Mouse (Mus musculus) adrenal gland, adult 18-20 months (tissue): Measurements from ENCODE around the gene Hoxc5. TPM values are rescaled to one million over a fixed set of nuclear protein-coding genes. Genes with fewer than 3 reads are reported as not detected.

Experiments
- DNase-seq, 2 experiments: peaks; one replicate each; pipeline ENCODE4 v3.0.0; 2021 to 2022; ENCODE audit warnings: low spot score in 2 of 2
- total RNA-seq, 2 experiments: library from RNA; stranded (reverse); gene quantifications; 1 replicate in 1 of 2; 2 replicates in 1 of 2; pipeline ENCODE4 v1.2.3; 2021

Gene Hoxc5
- total RNA-seq, 2 experiments from 2014 or later = 7.0 to 7.5 TPM

- peak; percentile 97 to 98 for DNase-seq
Measured at GRCm38 (mm10) chr15:102987124-102987833, 20.0 kb downstream of the Hoxc5 start.

GRCm38 (mm10) chr15:102988078-102988477 is 20.8 kb downstream of the Hoxc5 start:
- DNase-seq = no peak

- DNase-seq = peak; percentile 56 to 57
Measured at GRCm38 (mm10) chr15:102990461-102991397, 23.5 kb downstream of the Hoxc5 start, which contains the start of gene Hoxc8. Hoxc8 (plus strand) TSS chr15:102990607.

GRCm38 (mm10) chr15:102991782-102992181 is 24.5 kb downstream of the Hoxc5 start:
- DNase-seq = peak in 1 of 2 experiments; percentile 26

- peak in 1 of 2 experiments; percentile 27 for DNase-seq
Measured at GRCm38 (mm10) chr15:102992206-102992605, 25.0 kb downstream of the Hoxc5 start.

- DNase-seq = no peak
Measured at GRCm38 (mm10) chr15:102992863-102993262, 25.6 kb downstream of the Hoxc5 start.

GRCm38 (mm10) chr15:102996548-102996947 is 29.3 kb downstream of the Hoxc5 start:
- DNase-seq = no peak

GRCm38 (mm10) chr15:102997431-102997830 is 30.2 kb downstream of the Hoxc5 start:
- DNase-seq = no peak

- DNase-seq = peak; percentile 53 to 60
Measured at GRCm38 (mm10) chr15:102997939-102998355, 30.7 kb downstream of the Hoxc5 start, which contains the start of gene Hoxc6. Hoxc6 (plus strand) TSS chr15:102998257.

GRCm38 (mm10) chr15:102998608-102999182 is 31.5 kb downstream of the Hoxc5 start:
- DNase-seq = no peak

GRCm38 (mm10) chr15:102999183-102999831 is 32.1 kb downstream of the Hoxc5 start:
- peak; percentile 80 to 85 for DNase-seq

GRCm38 (mm10) chr15:102999955-103000354 is 32.7 kb downstream of the Hoxc5 start:
- DNase-seq = peak; percentile 39 to 44

- DNase-seq = peak; percentile 44 to 54
Measured at GRCm38 (mm10) chr15:103000501-103000901, 33.3 kb downstream of the Hoxc5 start.

GRCm38 (mm10) chr15:103001370-103001769 is 34.1 kb downstream of the Hoxc5 start:
- no peak for DNase-seq

GRCm38 (mm10) chr15:103002156-103002555 is 34.9 kb downstream of the Hoxc5 start:
- no peak for DNase-seq

- DNase-seq = no peak
Measured at GRCm38 (mm10) chr15:103002821-103003448, 35.7 kb downstream of the Hoxc5 start.

- DNase-seq = peak in 1 of 2 experiments; percentile 58
Measured at GRCm38 (mm10) chr15:103005308-103005707, 38.1 kb downstream of the Hoxc5 start.

GRCm38 (mm10) chr15:103005797-103006196 is 38.6 kb downstream of the Hoxc5 start:
- no peak for DNase-seq

- no peak for DNase-seq
Measured at GRCm38 (mm10) chr15:103006326-103006725, 39.1 kb downstream of the Hoxc5 start.
